Mouse (Mus musculus) G1E-ER4 (cell line): Measurements from ENCODE around the gene Nmd3. TPM values are rescaled to one million over a fixed set of nuclear protein-coding genes. Genes with fewer than 3 reads are reported as not detected.

ENCODE experiments used
- GATA1 ChIP-seq: IDR thresholded peaks from one replicate; pipeline ENCODE4 v1.8.0; 2012; ENCODE audit warnings: low read length, inconsistent platforms
- polyA plus RNA-seq: library from polyadenylated mRNA; stranded (reverse); fragments of >175 nt; gene quantifications from 2 replicates; pipeline ENCODE4 v1.2.3, GENCODE M21; 2012

Nmd3 gene
- polyA plus RNA-seq, 1 experiment, result 102 TPM

DNA sequence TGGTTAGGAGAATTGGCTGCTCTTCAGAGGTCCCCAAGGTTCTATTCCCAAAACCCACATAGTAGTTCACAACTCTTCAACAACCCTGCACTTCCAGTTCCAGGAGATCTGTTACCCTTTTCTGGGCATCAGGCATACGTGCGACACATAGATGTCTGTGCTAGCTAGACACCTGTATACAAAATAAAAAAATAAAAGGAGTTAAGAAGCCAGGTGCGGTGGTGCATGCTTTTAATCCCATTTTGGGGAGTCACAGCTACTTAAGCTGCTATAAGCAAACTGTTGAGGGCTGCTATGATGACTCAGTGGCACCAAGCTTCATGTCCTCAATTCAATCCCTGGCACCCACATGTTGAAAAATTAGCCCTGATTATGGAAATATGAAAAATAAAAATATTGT lies 34.2 kb downstream of the Nmd3 start:
- no peak for TF ChIP-seq GATA1

- no peak for TF ChIP-seq GATA1
Measured at GRCm38 (mm10) chr3:69756499-69756898, 34.7 kb downstream of the Nmd3 start.

DNA sequence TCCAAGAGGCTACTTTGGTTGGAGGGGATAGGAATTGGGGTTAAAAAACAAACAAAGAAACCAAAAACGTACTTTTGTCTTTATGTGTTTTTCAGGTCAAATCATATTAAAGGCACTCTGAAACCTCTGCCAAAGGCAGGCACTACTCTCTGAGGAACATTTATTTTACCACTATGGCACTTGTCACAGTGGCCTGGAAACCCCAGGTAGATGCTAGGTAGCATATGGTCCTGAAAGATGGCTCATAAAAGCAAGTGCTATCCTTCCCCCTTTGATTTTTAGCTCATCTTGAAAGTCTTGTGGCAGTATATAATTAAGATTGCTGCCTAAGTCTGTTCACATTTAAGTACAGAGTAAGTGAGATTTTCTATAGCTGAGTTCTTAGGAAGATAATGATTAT lies 35.7 kb downstream of the Nmd3 start:
- TF ChIP-seq GATA1, result no peak

GRCm38 (mm10) chr3:69760081-69760480 lies 38.3 kb downstream of the Nmd3 start:
- no peak for TF ChIP-seq GATA1

GRCm38 (mm10) chr3:69761195-69761594 lies 39.4 kb downstream of the Nmd3 start:
- no peak for TF ChIP-seq GATA1

DNA sequence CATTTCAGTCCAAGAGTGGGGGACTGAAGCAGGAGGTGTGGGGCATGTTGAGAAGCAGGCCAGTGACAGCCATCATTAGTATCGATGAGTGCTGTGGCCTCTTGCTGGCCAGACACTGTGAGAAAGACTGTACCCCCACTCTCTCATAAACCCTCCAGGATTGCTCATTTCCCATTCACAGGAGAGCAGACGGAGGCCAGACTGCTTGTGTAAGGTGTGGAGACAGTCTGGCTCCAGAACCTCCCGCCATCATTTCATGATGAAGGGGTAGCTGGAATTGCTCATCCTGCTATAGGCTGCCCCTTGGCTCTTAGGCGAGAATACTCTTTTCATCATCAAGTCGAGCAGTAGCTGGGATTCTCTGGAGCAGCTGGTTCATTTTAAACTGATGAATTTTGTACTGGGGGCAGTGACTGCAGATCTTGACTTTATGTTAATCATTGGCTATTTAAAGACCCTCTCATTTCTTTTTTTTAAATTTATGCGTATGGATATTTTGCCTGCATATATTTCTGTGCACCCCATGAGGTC lies 41.1 kb downstream of the Nmd3 start:
- no peak for TF ChIP-seq GATA1

- TF ChIP-seq GATA1, result no peak
Measured at GRCm38 (mm10) chr3:69763630-69764565, 42.1 kb downstream of the Nmd3 start.

DNA sequence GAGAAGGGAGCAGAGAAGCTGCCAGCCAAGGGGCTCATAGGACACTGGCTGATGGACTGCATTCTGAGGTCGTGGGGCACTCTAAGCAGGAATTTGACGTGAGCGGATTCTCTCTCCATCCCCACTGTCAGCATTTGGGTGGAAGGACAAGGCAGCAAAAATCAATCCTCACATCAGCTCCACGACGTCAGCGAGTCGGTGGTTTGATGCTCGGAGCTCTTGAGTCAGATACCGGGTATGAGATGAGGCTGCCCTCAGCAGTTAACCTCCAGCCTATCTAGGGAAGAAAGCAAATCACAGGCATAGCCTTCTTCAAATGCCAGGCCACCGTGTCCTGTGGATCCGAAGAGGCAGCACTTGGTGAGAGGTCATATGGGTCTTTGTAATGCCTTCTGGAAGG lies 43.4 kb downstream of the Nmd3 start:
- no peak for TF ChIP-seq GATA1

DNA sequence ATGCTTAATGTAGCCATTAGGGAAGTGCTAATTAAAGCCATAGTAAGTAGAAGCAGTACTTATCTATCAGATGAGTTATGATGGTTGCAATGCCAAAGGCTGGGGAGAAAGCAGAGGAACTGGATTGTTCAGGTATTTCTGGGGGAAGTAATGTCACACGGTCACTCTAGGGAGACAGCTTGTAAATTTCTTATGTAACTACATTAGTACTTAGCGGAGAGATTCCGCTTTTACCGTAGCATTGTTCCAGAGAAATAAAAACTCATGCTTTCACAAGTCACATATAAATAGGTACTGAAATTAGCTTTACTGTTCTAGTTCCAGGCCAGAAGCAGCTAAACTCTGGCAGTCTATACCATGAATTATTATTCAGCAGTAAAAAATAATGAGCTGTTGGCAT lies 47.4 kb downstream of the Nmd3 start:
- TF ChIP-seq GATA1, result no peak

- no peak for TF ChIP-seq GATA1
Measured at GRCm38 (mm10) chr3:69773356-69773755, 51.6 kb downstream of the Nmd3 start.

DNA sequence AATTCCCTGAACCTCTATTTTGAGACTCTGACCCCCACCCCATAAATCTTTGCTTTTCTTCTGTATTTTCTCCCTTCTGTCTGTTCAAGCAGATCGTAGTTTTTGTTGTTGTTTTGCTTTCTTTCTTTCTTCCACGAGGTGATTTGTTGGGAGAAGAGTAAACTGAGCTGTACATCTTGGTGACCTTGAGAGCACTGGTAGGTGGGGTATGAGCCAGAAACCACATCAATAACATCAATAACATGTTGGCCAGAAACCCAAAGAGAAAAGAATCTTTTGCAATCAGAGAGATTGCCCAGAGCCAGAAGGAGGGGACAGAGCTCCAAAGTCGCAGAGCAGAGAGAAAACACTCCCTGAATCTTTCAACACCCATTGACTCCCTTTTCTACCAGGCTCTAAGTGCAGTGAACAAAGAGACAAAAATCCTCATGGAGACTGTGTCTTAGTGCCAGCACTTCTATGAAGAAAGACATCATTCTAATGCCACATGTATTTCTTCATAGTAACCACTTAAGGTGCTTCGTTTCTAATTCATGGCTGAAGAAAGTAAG lies 57.5 kb downstream of the Nmd3 start:
- TF ChIP-seq GATA1, result no peak

- no peak for TF ChIP-seq GATA1
Measured at GRCm38 (mm10) chr3:69792823-69793417, 71.1 kb downstream of the Nmd3 start.

DNA sequence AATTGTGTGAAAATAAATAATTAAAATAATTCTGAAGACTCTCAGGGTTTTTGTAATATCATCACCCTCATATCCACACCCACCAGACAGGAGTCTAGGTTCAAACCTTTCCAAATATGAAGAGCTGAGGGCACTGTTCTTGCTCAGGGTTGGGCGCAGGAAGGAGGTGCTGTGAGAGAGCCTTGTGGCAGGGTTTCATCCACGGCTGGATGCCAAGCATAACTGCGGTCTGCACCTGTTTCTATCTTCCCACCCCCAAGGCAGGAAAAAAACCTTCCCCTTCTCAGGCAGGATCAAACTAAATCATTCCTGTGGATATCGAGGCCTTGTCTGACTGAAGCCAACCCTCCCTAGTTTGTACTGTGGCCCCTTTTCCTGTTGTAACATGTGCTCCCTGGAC lies 75.7 kb downstream of the Nmd3 start:
- TF ChIP-seq GATA1, result no peak

GRCm38 (mm10) chr3:69797969-69798368 lies 76.2 kb downstream of the Nmd3 start:
- no peak for TF ChIP-seq GATA1

DNA sequence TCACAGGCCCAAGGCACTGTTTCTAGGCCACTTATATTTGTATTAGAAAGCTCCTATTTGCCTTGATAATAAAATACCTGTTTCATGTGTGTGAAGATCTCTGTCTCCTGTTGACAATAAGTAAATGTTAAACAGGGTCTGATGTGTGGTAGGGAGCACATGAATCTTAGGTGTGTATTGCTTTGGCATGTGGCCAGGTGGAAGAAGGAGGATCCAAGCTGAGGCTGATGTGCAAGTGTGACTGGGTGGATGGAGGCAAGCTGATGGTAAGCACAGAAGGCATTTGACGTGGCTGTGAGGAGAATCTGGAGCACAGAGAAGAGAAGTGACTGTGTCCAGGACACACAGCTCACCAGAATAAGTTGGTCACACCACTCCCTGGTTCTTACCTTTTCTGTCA lies 77.3 kb downstream of the Nmd3 start:
- TF ChIP-seq GATA1, result no peak

DNA sequence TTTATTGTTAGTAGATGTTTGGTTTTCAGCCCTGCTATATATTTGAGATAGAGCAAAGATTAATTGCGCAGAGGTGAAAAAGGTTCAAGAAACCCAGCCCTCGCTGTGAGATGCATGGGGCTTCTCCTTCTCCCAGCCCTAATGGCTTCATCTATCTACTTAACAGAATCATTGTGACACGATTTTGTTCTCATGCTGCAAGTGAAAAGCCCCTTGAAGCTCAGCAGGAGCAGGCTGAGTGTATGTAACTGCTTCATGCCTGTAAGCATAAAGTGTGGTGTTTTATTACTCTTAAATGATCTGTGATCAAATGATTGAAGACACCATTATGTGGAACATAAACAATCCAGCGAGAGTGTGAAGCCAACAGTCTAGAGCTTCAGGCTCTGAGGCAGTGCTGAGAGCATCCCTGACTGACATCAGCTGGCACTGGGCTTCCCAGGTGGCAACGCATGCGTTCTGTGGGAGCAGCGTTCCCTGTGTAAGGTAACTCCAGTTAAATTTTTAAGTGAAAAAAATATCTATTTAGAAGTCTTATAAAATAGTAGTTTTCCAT lies 79.1 kb downstream of the Nmd3 start:
- no peak for TF ChIP-seq GATA1
